Mouse (Mus musculus) granulocyte monocyte progenitor cell, adult 5-6 weeks (primary cell): Measurements from ENCODE around the gene Dscaml1. TPM values are rescaled to one million over a fixed set of nuclear protein-coding genes. Genes with fewer than 3 reads are reported as not detected.

Source experiments
- ATAC-seq: replicated peaks from 2 replicates; pipeline ENCODE4 v1.8.0; 2016; ENCODE audit warnings: mild to moderate bottlenecking, moderate TSS enrichment, inconsistent platforms; ENCODE audit not compliant: poor library complexity, severe bottlenecking
- total RNA-seq, 2 experiments: library from RNA; stranded (forward) in 1 of 2; stranded (reverse) in 1 of 2; fragments of 200-712, 200-1000 nt in 1 of 2; fragments of >200 nt in 1 of 2; fragmentation: Nextera tagmentation in 1 of 2; gene quantifications; 2 replicates each; pipeline ENCODE4 v1.2.3; 2014 to 2017

Gene Dscaml1
- total RNA-seq, 2 experiments from 2014 or later, result not detected

- no peak for ATAC-seq
Observed at GRCm38 (mm10) chr9:45411111-45411510, 15.3 kb upstream of the Dscaml1 start.

- 0 out of 2 replicates have a peak, but pooled peaks have one; percentile 17 for ATAC-seq
Observed at GRCm38 (mm10) chr9:45411803-45412202, 14.6 kb upstream of the Dscaml1 start.

DNA sequence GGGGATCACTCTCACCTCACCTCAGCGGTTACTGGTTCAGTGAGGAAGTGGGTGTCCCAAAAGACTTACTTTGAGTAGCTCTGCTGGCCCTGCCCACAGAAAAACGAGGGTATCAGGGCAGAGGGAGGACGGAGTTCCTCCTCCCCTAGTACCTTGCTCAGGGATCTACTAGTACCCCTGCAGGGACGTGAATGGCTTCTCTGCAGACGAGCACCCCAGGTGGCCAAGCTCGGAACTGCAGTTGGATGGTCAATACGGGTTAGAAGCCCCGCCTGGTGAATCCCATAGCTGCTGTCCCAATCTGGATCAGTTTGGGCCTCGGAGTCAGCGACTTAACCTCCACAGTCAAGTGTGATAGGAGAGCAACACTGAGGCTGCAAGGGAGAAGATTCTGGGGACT is 14.1 kb upstream of the Dscaml1 start:
- peak; percentile 62 for ATAC-seq

GRCm38 (mm10) chr9:45412700-45413477 is 13.5 kb upstream of the Dscaml1 start:
- ATAC-seq, result no peak

- no peak for ATAC-seq
Observed at GRCm38 (mm10) chr9:45413478-45414140, 12.8 kb upstream of the Dscaml1 start.

DNA sequence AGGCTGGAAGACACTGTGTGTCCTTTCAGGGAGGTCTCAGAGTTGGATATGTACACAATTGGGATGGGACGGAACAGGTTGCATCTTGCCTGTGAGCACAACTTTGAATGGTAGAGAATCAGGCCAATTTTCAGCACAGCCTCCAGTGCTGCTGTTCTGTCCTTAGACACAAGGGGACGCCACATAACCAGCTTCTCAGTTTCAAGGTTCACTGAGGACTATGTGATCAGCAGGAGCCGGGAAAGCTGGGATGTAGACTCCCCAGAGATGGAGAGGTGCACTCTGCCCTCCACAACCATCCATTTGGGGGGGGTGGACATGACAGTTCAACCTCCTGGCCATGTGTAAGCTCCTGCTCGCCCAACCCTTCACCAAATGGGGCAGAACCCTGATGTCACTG is 10.5 kb upstream of the Dscaml1 start:
- peak; percentile 23; the same call in 1 of the 2 replicates for ATAC-seq

- ATAC-seq, result peak; percentile 81
Observed at GRCm38 (mm10) chr9:45417245-45417644, 9.2 kb upstream of the Dscaml1 start.

DNA sequence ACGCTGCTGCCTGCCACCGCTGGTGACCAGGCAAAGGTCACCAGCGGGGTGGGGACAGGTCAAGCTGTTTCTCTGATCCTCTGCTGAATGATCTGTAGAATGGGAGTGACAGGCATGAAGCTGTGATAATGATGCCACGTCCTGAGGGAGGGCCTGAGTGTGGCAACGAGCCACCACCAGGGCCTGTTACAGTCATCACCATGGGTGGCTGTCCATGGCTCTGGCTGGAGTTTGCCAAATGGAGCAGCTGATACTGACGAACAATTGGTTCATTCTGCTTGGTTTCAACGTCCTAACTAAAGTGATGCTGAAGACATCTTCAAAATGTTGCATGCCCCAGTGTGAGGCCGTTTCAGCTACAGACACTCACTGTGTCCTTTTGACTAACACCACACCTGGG is 8.2 kb upstream of the Dscaml1 start:
- no peak for ATAC-seq

GRCm38 (mm10) chr9:45421209-45421608 is 5.2 kb upstream of the Dscaml1 start:
- no peak for ATAC-seq

DNA sequence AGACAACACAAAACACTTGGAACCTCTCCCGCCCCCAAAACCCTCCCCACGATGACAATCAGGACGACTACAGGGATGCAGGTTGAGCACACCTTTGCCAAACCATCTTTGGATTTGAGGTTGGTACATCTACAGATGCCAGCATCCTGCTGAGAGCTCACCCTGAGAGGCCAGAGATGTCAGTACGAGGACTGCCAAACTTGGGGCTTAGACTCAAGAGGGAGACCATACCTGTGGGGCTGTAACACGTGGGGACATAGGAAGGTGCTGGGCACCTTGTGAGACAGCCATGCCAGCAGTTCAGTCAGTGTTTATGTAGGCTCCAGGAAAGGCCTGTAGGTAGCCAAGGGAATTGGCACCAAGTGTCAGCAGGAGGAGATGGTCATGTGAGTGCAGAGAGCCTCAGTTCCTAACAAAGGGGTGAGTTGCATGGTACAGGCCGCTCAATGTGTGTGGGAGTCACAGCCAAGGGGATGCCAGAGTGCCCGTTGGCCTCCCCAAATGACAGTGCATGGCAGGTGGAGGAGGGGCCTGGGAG is 3.6 kb upstream of the Dscaml1 start:
- no peak for ATAC-seq

- ATAC-seq, result no peak
Observed at GRCm38 (mm10) chr9:45429392-45429791, 3.0 kb downstream of the Dscaml1 start.

DNA sequence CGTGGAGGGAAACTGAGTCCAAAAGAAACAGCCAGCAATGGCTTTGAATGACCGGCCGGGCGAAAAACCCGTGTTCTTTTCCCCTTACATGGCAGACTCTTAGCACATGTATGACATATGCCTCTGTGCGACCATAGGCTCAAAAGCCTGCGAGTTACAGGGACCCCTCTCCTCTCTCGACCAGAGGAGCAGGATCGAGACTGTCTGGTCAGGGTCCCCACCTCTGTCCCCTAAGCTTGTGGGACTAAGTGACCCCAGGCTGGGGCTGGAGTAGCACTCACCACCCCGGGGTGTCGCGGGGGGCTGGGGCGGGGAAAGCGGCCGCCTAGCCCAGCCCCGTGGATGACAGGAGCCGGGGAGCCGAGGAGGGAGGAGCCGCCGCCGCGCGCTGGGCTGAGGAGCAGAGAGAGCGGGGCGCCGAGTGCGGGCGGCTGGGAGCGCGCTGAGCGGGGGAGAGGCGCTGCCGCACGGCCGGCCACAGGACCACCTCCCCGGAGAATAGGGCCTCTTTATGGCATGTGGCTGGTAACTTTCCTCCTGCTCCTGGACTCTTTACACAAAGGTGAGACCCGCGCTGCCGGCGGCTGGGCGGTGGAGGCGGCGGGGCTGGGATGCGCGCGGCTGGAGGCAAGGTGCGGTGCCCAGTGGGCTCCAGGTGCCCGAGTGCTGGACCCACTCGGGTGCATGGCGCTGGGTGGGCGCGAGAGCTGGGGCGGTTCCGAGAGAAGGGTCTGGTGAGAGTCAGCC is 3.7 kb downstream of the Dscaml1 start:
- ATAC-seq, result 0 out of 2 replicates have a peak, but pooled peaks have one; percentile 27

- ATAC-seq, result no peak
Observed at GRCm38 (mm10) chr9:45430698-45430959, 4.2 kb downstream of the Dscaml1 start.

GRCm38 (mm10) chr9:45431150-45431549 is 4.7 kb downstream of the Dscaml1 start:
- ATAC-seq, result no peak

DNA sequence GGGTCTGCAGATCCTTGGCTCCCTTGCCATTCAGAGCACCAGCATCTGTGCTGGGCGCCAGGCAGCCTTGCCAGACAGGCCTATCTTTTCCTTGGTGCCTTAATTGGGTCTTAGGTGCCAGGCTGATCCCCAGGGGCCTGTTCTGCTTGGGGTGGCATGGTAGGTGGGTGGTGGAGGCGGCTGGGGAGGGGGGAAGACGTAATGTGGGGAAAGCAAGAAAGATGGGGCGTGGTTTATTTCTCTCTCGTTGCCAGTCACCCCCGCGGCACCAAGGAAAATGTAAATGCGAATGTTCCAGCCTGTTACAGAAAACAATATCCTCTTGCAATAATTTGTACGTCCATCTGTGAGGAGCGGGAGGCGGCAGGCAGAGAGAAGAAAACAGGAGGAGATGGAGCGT is 6.2 kb downstream of the Dscaml1 start:
- no peak for ATAC-seq

DNA sequence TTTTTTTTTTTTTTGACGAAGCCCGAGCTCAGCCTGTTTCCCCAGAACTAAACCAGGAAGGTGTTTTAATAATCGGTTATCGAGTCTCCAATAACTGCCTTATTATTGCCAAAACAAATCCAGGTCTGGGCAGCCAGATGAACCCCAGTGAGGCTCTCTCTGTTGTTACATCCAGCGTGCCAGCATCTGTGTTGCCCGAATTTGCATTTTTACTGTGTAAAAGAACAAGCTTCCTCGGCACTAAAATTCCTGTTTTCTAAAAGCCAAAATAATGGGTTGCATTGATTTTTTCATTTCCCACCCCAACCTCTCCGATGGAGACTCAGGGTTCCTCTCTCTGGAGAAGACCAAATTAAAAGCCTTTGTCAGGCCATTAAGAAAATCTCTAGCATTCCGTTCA is 6.7 kb downstream of the Dscaml1 start:
- ATAC-seq, result no peak

GRCm38 (mm10) chr9:45434171-45434570 is 7.7 kb downstream of the Dscaml1 start:
- ATAC-seq, result no peak

DNA sequence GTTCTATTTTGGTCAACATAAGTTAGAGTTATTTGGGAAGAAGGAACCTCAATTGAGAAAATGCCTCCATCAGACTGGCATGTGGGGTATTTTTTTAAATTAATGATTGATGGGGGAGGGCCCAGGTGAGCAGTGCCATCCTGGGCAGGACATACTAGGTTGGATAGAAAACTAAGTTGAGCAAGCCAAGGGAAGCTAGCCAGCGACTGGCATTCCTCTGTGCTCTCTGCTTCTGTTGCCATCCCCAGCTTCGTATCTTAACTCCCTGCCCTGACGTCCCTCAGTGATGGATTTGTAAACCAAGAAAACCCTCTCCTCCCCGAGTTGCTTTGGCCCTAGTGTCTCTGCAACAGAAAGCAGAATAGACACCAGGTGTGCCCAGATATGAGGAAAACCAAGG is 12.6 kb downstream of the Dscaml1 start:
- ATAC-seq, result no peak

GRCm38 (mm10) chr9:45440083-45440784 is 13.8 kb downstream of the Dscaml1 start:
- peak; percentile 78 for ATAC-seq

GRCm38 (mm10) chr9:45444251-45444798 is 17.9 kb downstream of the Dscaml1 start:
- ATAC-seq, result no peak
